Mouse (Mus musculus) liver, postnatal 0 days (tissue): ENCODE data around the gene Slc25a12.

Source experiments
- CTCF ChIP-seq: sonication (generic); IDR thresholded peaks from 2 replicates; pipeline ENCODE4 v1.5.1; 2016; ENCODE audit warnings: antibody characterized with exemption, low read depth
- EP300 ChIP-seq: IDR thresholded peaks from 2 replicates; pipeline ENCODE4 v1.6.1; 2016; ENCODE audit warnings: antibody characterized with exemption, low read depth, mild to moderate bottlenecking

- TF ChIP-seq EP300 (no peak), CTCF (no peak)
Observed at GRCm38 (mm10) chr2:71245416-71245815, 122.1 kb downstream of the Slc25a12 start.
